Mouse (Mus musculus) heart, adult 2 months (tissue): ENCODE measurements around the gene Sox15.

Source experiments
- CTCF ChIP-seq: fragments of 200-600 bp; IDR thresholded peaks from 2 replicates; pipeline ENCODE4 v1.8.1; 2022; ENCODE audit warnings: antibody characterized with exemption, mild to moderate bottlenecking, moderate library complexity
- EP300 ChIP-seq: fragments of 200-500 bp; IDR thresholded peaks from 2 replicates; pipeline ENCODE4 v1.6.1; 2011; ENCODE audit warnings: low read depth, low read length, control low read depth; ENCODE audit not compliant: insufficient read depth
- POLR2A ChIP-seq: fragments of 200-500 bp; IDR thresholded peaks from 2 replicates; pipeline ENCODE4 v1.6.1; 2011; ENCODE audit warnings: mild to moderate bottlenecking, low read depth, low read length, control low read depth; ENCODE audit not compliant: insufficient read depth

GRCm38 (mm10) chr11:69697396-69697795 is 42.3 kb downstream of the Sox15 start:
- no peak for TF ChIP-seq POLR2A
- TF ChIP-seq EP300, result no peak
- no peak for TF ChIP-seq CTCF
